Mouse (Mus musculus): ENCODE data around the gene Natd1. TPM values are rescaled to one million over a fixed set of nuclear protein-coding genes. Genes with fewer than 3 reads are reported as not detected.
"Not testable (repeated sequence)": the region's sequence is repeated elsewhere in the genome, so short reads cannot be mapped to it uniquely, and the experiment has no call there.

Gene Natd1
- polyA plus RNA-seq, 1 experiment from 2014 or later, result 25.5 TPM

DNA sequence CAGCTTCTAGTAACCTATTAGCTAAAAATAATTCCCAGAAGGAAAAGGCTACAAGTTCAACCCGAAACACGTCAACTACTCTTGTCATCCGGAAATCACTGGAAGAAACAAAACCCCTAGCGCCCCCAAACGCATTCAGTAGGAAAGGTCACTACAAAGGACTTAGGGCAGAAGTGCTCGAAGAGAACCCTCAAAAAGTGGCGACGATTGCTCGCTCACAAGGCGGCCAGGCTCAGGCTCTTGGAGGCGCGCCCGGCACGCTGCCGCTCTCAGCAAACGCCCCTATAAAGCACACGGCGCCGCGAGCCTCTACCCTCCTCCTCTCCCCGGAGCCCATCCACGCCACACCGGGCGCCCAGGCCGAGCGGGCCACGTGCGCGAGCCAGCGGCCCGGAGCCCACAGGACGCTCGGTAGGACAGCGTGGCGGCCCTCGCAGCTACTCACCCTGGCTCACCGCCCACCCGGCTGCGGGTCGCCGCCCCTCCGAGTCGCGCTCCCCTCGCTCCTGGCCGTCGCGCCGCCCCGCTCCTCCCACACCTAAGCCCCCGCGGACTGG lies 36.4 kb downstream of the Natd1 start:
- H3K4me3 ChIP-seq, result peak overlapping the region; percentile 99
- DNase-seq (ENCODE audit: low spot score), result peak; percentile 84
- H3K4me1 ChIP-seq, result peaks cover 54% of the 10 kb centered on the region
- H3K27me3 ChIP-seq (ENCODE audit: insufficient read depth, poor library complexity, severe bottlenecking), result no peaks in the 10 kb centered on the region
- H3K36me3 ChIP-seq, result peaks cover 18% of the 10 kb centered on the region
- H3K27ac ChIP-seq, result peak overlapping the region; percentile 98
- WGBS, result under 1% methylated on average over 52 of the region's 52 CpGs
- H3K9me3 ChIP-seq, result no peaks in the 10 kb centered on the region

- Histone ChIP-seq H3K4me3 (no peak overlapping the region), H3K27ac (no peak overlapping the region), H3K36me3 (peaks cover 32% of the 10 kb centered on the region), H3K4me1 (peaks cover 61% of the 10 kb centered on the region), H3K9me3 (no peaks in the 10 kb centered on the region), H3K27me3 (ENCODE audit: insufficient read depth, poor library complexity, severe bottlenecking) (no peaks in the 10 kb centered on the region)
- WGBS, result 84% methylated on average over 6 of the region's 6 CpGs
- DNase-seq (ENCODE audit: low spot score), result no peak
Measured at GRCm38 (mm10) chr11:60873101-60873500, 41.4 kb downstream of the Natd1 start.

DNA sequence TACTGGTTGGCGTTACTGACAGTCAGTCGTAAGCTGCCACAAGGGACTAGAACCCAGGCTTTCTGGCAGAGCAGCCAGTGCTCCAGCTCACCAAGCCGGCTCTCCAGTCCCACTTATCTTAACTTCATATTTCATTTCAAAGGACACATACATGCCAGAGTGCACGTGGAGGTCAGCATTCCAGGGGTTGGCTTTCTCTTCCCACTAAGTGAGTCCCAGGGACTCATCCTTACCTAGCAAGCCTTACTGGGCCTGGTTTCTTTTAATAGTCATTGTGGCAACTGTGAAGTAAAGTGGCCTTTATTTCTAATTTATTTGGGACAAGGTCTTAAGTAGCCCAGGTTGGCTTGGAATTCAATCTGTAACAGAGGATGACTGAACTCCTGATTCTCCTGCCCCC lies 43.1 kb downstream of the Natd1 start:
- Histone ChIP-seq H3K9me3 (no peaks in the 10 kb centered on the region), H3K27ac (no peak overlapping the region), H3K4me3 (no peak overlapping the region), H3K4me1 (peaks cover 64% of the 10 kb centered on the region), H3K36me3 (peaks cover 44% of the 10 kb centered on the region), H3K27me3 (ENCODE audit: insufficient read depth, poor library complexity, severe bottlenecking) (no peaks in the 10 kb centered on the region)
- DNase-seq (ENCODE audit: low spot score), result no peak
- 67% methylated on average over 4 of the region's 4 CpGs for WGBS

DNA sequence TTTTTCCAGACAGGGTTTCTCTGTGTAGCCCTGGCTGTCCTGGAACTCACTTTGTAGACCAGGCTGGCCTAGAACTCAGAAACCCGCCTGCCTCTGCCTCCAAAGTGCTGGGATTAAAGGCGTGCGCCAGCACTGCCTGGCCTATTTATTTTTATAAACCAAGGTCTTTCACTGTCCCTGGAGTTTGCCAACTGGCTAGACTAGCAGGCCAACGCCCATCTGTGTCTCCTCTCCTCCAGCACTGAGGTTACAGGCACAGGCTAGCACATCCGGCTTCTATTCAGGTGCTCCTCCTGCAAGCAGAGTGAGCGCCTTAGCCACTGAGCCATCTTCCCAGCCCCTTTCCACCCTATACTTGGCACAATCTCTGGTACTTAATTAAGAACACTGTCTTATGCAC lies 45.1 kb downstream of the Natd1 start:
- not testable (repeated sequence) for H3K4me3 ChIP-seq; H3K9me3 ChIP-seq; H3K27ac ChIP-seq; H3K27me3 ChIP-seq (ENCODE audit: insufficient read depth, poor library complexity, severe bottlenecking); DNase-seq (ENCODE audit: low spot score)
- WGBS, result 95% methylated on average over 6 of the region's 6 CpGs
- Histone ChIP-seq H3K36me3 (peaks cover 51% of the 10 kb centered on the region), H3K4me1 (peaks cover 50% of the 10 kb centered on the region)

GRCm38 (mm10) chr11:60867904-60868303 lies 46.6 kb downstream of the Natd1 start:
- peaks cover 57% of the 10 kb centered on the region for H3K36me3 ChIP-seq
- no peak for DNase-seq (ENCODE audit: low spot score)
- no peaks in the 10 kb centered on the region for H3K9me3 ChIP-seq
- no peak overlapping the region for H3K27ac ChIP-seq
- no peak overlapping the region for H3K4me3 ChIP-seq
- H3K27me3 ChIP-seq (ENCODE audit: insufficient read depth, poor library complexity, severe bottlenecking), result no peaks in the 10 kb centered on the region
- 74% methylated on average over 8 of the region's 8 CpGs for WGBS
- peaks cover 51% of the 10 kb centered on the region for H3K4me1 ChIP-seq

DNA sequence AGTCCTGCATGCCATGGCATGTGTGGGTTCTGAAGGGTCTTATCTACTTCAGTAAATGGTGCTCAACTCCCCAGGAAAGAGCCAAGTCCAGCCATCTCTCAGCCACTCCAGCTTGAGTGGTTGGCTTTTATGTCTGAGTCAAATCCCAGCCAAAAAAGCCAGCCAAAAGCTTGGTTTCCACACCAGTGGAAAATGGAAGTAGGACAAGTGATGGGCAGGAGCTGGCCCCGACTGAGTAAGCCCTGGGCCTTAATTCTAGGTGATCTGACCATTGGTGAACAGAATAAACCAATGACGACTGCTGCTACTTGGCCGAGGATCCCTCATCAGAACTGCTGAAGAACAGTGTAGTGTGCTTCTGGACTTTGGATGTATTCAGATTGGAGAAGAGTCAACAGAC lies 47.1 kb downstream of the Natd1 start:
- H3K4me1 ChIP-seq, result peaks cover 49% of the 10 kb centered on the region
- H3K4me3 ChIP-seq, result no peak overlapping the region
- H3K36me3 ChIP-seq, result peaks cover 58% of the 10 kb centered on the region
- no peak overlapping the region for H3K27ac ChIP-seq
- H3K9me3 ChIP-seq, result no peaks in the 10 kb centered on the region
- no peak for DNase-seq (ENCODE audit: low spot score)
- WGBS, result 91% methylated on average over 3 of the region's 3 CpGs
- no peaks in the 10 kb centered on the region for H3K27me3 ChIP-seq (ENCODE audit: insufficient read depth, poor library complexity, severe bottlenecking)

- Histone ChIP-seq H3K36me3 (peaks cover 72% of the 10 kb centered on the region), H3K4me1 (peaks cover 42% of the 10 kb centered on the region)
- 69% methylated on average over 2 of the region's 2 CpGs for WGBS
Measured at GRCm38 (mm10) chr11:60866021-60866420, 48.5 kb downstream of the Natd1 start.

GRCm38 (mm10) chr11:60864916-60865315 lies 49.6 kb downstream of the Natd1 start:
- no peak for DNase-seq (ENCODE audit: low spot score)
- Histone ChIP-seq H3K27me3 (ENCODE audit: insufficient read depth, poor library complexity, severe bottlenecking) (no peaks in the 10 kb centered on the region), H3K36me3 (peaks cover 71% of the 10 kb centered on the region), H3K4me3 (no peak overlapping the region), H3K9me3 (no peaks in the 10 kb centered on the region), H3K4me1 (peaks cover 42% of the 10 kb centered on the region), H3K27ac (no peak overlapping the region)
- 88% methylated on average over 14 of the region's 14 CpGs for WGBS

More at GRCm38 (mm10) chr11:60866021-60866420, 48.5 kb downstream of the Natd1 start:
- Histone ChIP-seq H3K27ac (no peak overlapping the region), H3K4me3 (no peak overlapping the region), H3K27me3 (ENCODE audit: insufficient read depth, poor library complexity, severe bottlenecking) (no peaks in the 10 kb centered on the region), H3K9me3 (no peaks in the 10 kb centered on the region)
- DNase-seq (ENCODE audit: low spot score), result no peak

GRCm38 (mm10) chr11:60864166-60864565 lies 50.4 kb downstream of the Natd1 start:
- H3K36me3 ChIP-seq, result peaks cover 77% of the 10 kb centered on the region
- no peaks in the 10 kb centered on the region for H3K27me3 ChIP-seq (ENCODE audit: insufficient read depth, poor library complexity, severe bottlenecking)
- WGBS, result 91% methylated on average over 2 of the region's 2 CpGs
- no peaks in the 10 kb centered on the region for H3K9me3 ChIP-seq
- no peak overlapping the region for H3K27ac ChIP-seq
- H3K4me3 ChIP-seq, result no peak overlapping the region
- DNase-seq (ENCODE audit: low spot score), result no peak
- peaks cover 42% of the 10 kb centered on the region for H3K4me1 ChIP-seq

DNA sequence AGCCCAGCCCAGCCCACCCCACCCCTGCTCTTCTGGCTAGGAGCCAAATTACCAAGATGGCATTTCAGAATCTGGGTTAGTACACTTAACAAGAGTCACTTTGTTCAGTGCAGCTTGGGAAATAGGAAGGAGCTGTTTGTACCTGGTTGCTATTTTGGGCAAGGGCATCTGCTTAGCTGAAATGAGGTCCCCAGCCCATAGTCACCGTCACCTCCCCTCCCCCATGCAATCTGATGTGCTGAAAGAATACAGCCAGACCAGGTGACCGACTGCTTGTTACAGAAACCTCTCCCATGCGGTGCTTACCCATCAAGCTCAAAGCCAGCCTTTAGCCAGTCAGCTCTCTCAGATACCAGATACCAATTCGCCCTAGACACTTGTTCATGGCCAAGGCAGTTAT lies 51.4 kb downstream of the Natd1 start:
- Histone ChIP-seq H3K27me3 (ENCODE audit: insufficient read depth, poor library complexity, severe bottlenecking) (no peaks in the 10 kb centered on the region), H3K4me1 (peaks cover 42% of the 10 kb centered on the region), H3K9me3 (no peaks in the 10 kb centered on the region), H3K36me3 (peaks cover 79% of the 10 kb centered on the region), H3K4me3 (no peak overlapping the region), H3K27ac (no peak overlapping the region)
- whole genome bisulfite sequencing, result 43% methylated on average over 4 of the region's 4 CpGs
- no peak for DNase-seq (ENCODE audit: low spot score)

- no peak for DNase-seq (ENCODE audit: low spot score)
- H3K36me3 ChIP-seq, result peaks cover 82% of the 10 kb centered on the region
- no peaks in the 10 kb centered on the region for H3K9me3 ChIP-seq
- H3K4me3 ChIP-seq, result no peak overlapping the region
- 81% methylated on average over 3 of the region's 3 CpGs for WGBS
- peaks cover 34% of the 10 kb centered on the region for H3K4me1 ChIP-seq
- H3K27ac ChIP-seq, result no peak overlapping the region
- no peaks in the 10 kb centered on the region for H3K27me3 ChIP-seq (ENCODE audit: insufficient read depth, poor library complexity, severe bottlenecking)
Measured at GRCm38 (mm10) chr11:60861993-60862392, 52.6 kb downstream of the Natd1 start.

- Histone ChIP-seq H3K36me3 (peaks cover 85% of the 10 kb centered on the region), H3K4me3 (no peak overlapping the region), H3K27ac (no peak overlapping the region), H3K9me3 (no peaks in the 10 kb centered on the region), H3K27me3 (ENCODE audit: insufficient read depth, poor library complexity, severe bottlenecking) (no peaks in the 10 kb centered on the region), H3K4me1 (no peaks in the 10 kb centered on the region)
- 74% methylated on average over 3 of the region's 3 CpGs for WGBS
- no peak for DNase-seq (ENCODE audit: low spot score)
Measured at GRCm38 (mm10) chr11:60856587-60856986, 58.0 kb downstream of the Natd1 start.

Data from heart, embryonic 10.5 days (tissue).